Mouse (Mus musculus) gastrocnemius, adult 8-10 months (tissue): ENCODE measurements around the gene Hbs1l. TPM values are rescaled to one million over a fixed set of nuclear protein-coding genes. Genes with fewer than 3 reads are reported as not detected.

Experiments used
- DNase-seq, 2 experiments: peaks; one replicate each; pipeline ENCODE4 v3.0.0; 2022; ENCODE audit warnings: low spot score in 2 of 2
- total RNA-seq, 4 experiments: library from RNA; stranded (reverse); gene quantifications; 2 replicates each; pipeline ENCODE4 v1.2.4; 2022

The Hbs1l gene
- total RNA-seq, 4 experiments from 2014 or later, result 65.8 to 72.5 (median 66.8) TPM

GRCm38 (mm10) chr10:21400453-21400852 lies 104.7 kb downstream of the Hbs1l start:
- DNase-seq, result no peak

GRCm38 (mm10) chr10:21401259-21401658 lies 105.5 kb downstream of the Hbs1l start:
- no peak for DNase-seq

- DNase-seq, result no peak
Measured at GRCm38 (mm10) chr10:21404822-21405221, 109.0 kb downstream of the Hbs1l start.

- DNase-seq, result peak in 1 of 2 experiments; percentile 10
Measured at GRCm38 (mm10) chr10:21405707-21406534, 110.1 kb downstream of the Hbs1l start.

GRCm38 (mm10) chr10:21410711-21411110 lies 114.9 kb downstream of the Hbs1l start:
- no peak for DNase-seq

- no peak for DNase-seq
Measured at GRCm38 (mm10) chr10:21411621-21412205, 115.9 kb downstream of the Hbs1l start.

- DNase-seq, result no peak
Measured at GRCm38 (mm10) chr10:21415031-21415430, 119.3 kb downstream of the Hbs1l start.

GRCm38 (mm10) chr10:21416184-21416583 lies 120.4 kb downstream of the Hbs1l start:
- DNase-seq, result no peak

Other genes starting within 250 kb of the Hbs1l start
- gene Myb, start 135.0 kb upstream of the Hbs1l start, total RNA-seq, result under 1 TPM in 1 of 4 experiments, not detected in 3; 0.19 TPM
- under 1 TPM in 1 of 4 experiments, not detected in 3; 0.13 TPM for gene Aldh8a1, start 81.3 kb downstream of the Hbs1l start, total RNA-seq